Mouse (Mus musculus) embryonic facial prominence, embryonic 14.5 days (tissue): ENCODE results near the gene Gm20388. TPM values are rescaled to one million over a fixed set of nuclear protein-coding genes. Genes with fewer than 3 reads are reported as not detected.

Experiments used
- ATAC-seq: fragments of 200-750 bp; cut with Nextera tagmentation; 2 replicates; pipeline ENCODE4 v1.8.0; 2017; ENCODE audit warnings: low read depth, moderate number of reproducible peaks, moderate TSS enrichment
- DNase-seq: peaks from one replicate; pipeline ENCODE4 v3.0.0-alpha.2; 2015; ENCODE audit warnings: low spot score
- H3K27ac ChIP-seq: fragments of 300-500 bp; sonication (generic); replicated peaks from 2 replicates; pipeline ENCODE4 v1.5.1; 2014; ENCODE audit warnings: low read depth, mild to moderate bottlenecking, low read length, moderate library complexity
- H3K27me3 ChIP-seq: fragments of 300-500 bp; sonication (generic); replicated peaks from 2 replicates; pipeline ENCODE4 v1.6.1; 2014; ENCODE audit warnings: low read length; ENCODE audit not compliant: control insufficient read depth, insufficient read depth
- H3K36me3 ChIP-seq: fragments of 300-500 bp; sonication (generic); 2 replicates; pipeline ENCODE4 v1.6.1; 2014; ENCODE audit warnings: low read length, mixed read lengths; ENCODE audit not compliant: control insufficient read depth, insufficient read depth
- H3K4me1 ChIP-seq: fragments of 300-500 bp; sonication (generic); 2 replicates; pipeline ENCODE4 v1.6.1; 2014; ENCODE audit warnings: antibody characterized with exemption, low read length; ENCODE audit not compliant: control insufficient read depth, insufficient read depth
- H3K4me2 ChIP-seq: fragments of 300-500 bp; sonication (generic); 2 replicates; pipeline ENCODE4 v1.6.1; 2014; ENCODE audit warnings: low read depth, mild to moderate bottlenecking, low read length, moderate library complexity, mixed read lengths
- H3K4me3 ChIP-seq: fragments of 300-500 bp; sonication (generic); 2 replicates; pipeline ENCODE4 v1.5.1; 2014; ENCODE audit warnings: low read depth, mild to moderate bottlenecking, low read length
- H3K9ac ChIP-seq: fragments of 300-500 bp; sonication (generic); 2 replicates; pipeline ENCODE4 v1.6.1; 2014; ENCODE audit warnings: low read depth, mild to moderate bottlenecking, low read length, moderate library complexity, mixed read lengths
- H3K9me3 ChIP-seq: fragments of 300-500 bp; sonication (generic); 2 replicates; pipeline ENCODE4 v1.6.1; 2016; ENCODE audit warnings: low read length; ENCODE audit not compliant: control insufficient read depth
- WGBS: fragments of 180-500 bp; shearing (Covaris S2); extraction: QIAGEN DNeasy Blood & Tissue Kit; methylation state at CpG from one replicate; pipeline ENCODE4 v1.1.7; 2014; 5-methylcytosine and 5-hydroxymethylcytosine counted together
- polyA plus RNA-seq: library from polyadenylated mRNA; unstranded; fragments of >200 nt; fragmentation: Nextera tagmentation; extraction: Ambion mirVana; gene quantifications from 2 replicates; pipeline ENCODE4 v1.2.1, GENCODE M21; 2014

Gm20388 gene
- polyA plus RNA-seq, 1 experiment from 2014 or later, result not detected

- DNase-seq (no peak), ATAC-seq (no peak)
- Histone ChIP-seq H3K9ac (no peak overlapping the region), H3K4me2 (no peak overlapping the region), H3K4me1 (peaks cover 21% of the 10 kb centered on the region), H3K36me3 (no peaks in the 10 kb centered on the region), H3K27ac (no peak overlapping the region), H3K9me3 (no peaks in the 10 kb centered on the region), H3K27me3 (no peaks in the 10 kb centered on the region), H3K4me3 (no peak overlapping the region)
- 64% methylated on average over 10 of the region's 10 CpGs for WGBS
Measured at GRCm38 (mm10) chr8:120341124-120341523, 430.5 kb downstream of the Gm20388 start.

GRCm38 (mm10) chr8:120342847-120343548, 432.4 kb downstream of the Gm20388 start:
- WGBS, result 65% methylated on average over 7 of the region's 7 CpGs
- no peak overlapping the region for H3K4me2 ChIP-seq
- H3K9ac ChIP-seq, result no peak overlapping the region
- no peaks in the 10 kb centered on the region for H3K9me3 ChIP-seq
- peaks cover 19% of the 10 kb centered on the region for H3K4me1 ChIP-seq
- no peaks in the 10 kb centered on the region for H3K36me3 ChIP-seq
- H3K4me3 ChIP-seq, result no peak overlapping the region
- DNase-seq, result peak; percentile 50
- H3K27me3 ChIP-seq, result no peaks in the 10 kb centered on the region
- no peak overlapping the region for H3K27ac ChIP-seq
- ATAC-seq, result no peak

GRCm38 (mm10) chr8:120343582-120343981, 432.9 kb downstream of the Gm20388 start:
- WGBS, result 68% methylated on average over 11 of the region's 12 CpGs
- Histone ChIP-seq H3K4me3 (no peak overlapping the region), H3K27ac (no peak overlapping the region), H3K27me3 (no peaks in the 10 kb centered on the region), H3K9me3 (no peaks in the 10 kb centered on the region), H3K4me1 (peaks cover 19% of the 10 kb centered on the region), H3K36me3 (no peaks in the 10 kb centered on the region), H3K4me2 (no peak overlapping the region), H3K9ac (no peak overlapping the region)
- no peak for ATAC-seq
- no peak for DNase-seq

GRCm38 (mm10) chr8:120344166-120344565, 433.5 kb downstream of the Gm20388 start:
- no peak for ATAC-seq
- H3K9ac ChIP-seq, result no peak overlapping the region
- no peak overlapping the region for H3K4me3 ChIP-seq
- H3K4me1 ChIP-seq, result peaks cover 19% of the 10 kb centered on the region
- DNase-seq, result no peak
- WGBS, result 17% methylated on average over 4 of the region's 4 CpGs
- no peak overlapping the region for H3K4me2 ChIP-seq
- no peaks in the 10 kb centered on the region for H3K9me3 ChIP-seq
- no peak overlapping the region for H3K27ac ChIP-seq
- no peaks in the 10 kb centered on the region for H3K36me3 ChIP-seq
- no peaks in the 10 kb centered on the region for H3K27me3 ChIP-seq

GRCm38 (mm10) chr8:120344583-120344982, 433.9 kb downstream of the Gm20388 start:
- H3K4me3 ChIP-seq, result no peak overlapping the region
- H3K27ac ChIP-seq, result no peak overlapping the region
- H3K4me2 ChIP-seq, result no peak overlapping the region
- peaks cover 19% of the 10 kb centered on the region for H3K4me1 ChIP-seq
- no peak for ATAC-seq
- no peak for DNase-seq
- no peaks in the 10 kb centered on the region for H3K9me3 ChIP-seq
- no peaks in the 10 kb centered on the region for H3K27me3 ChIP-seq
- WGBS, result 29% methylated on average over 13 of the region's 13 CpGs
- no peaks in the 10 kb centered on the region for H3K36me3 ChIP-seq
- no peak overlapping the region for H3K9ac ChIP-seq

GRCm38 (mm10) chr8:120347734-120348341, 437.2 kb downstream of the Gm20388 start:
- Histone ChIP-seq H3K4me3 (no peak overlapping the region), H3K4me2 (no peak overlapping the region; the same call in 1 of the 2 replicates), H3K9me3 (no peaks in the 10 kb centered on the region), H3K9ac (0 out of 2 replicates have a peak overlapping the region, but pooled peaks have one; percentile 5), H3K36me3 (no peaks in the 10 kb centered on the region), H3K27ac (no peak overlapping the region), H3K27me3 (no peaks in the 10 kb centered on the region), H3K4me1 (peaks cover 25% of the 10 kb centered on the region)
- DNase-seq (no peak), ATAC-seq (peak; percentile 73)
- WGBS, result 53% methylated on average over 18 of the region's 21 CpGs

- no peak overlapping the region for H3K9ac ChIP-seq
- no peak overlapping the region for H3K4me3 ChIP-seq
- H3K4me1 ChIP-seq, result peaks cover 20% of the 10 kb centered on the region
- no peak overlapping the region for H3K27ac ChIP-seq
- H3K36me3 ChIP-seq, result no peaks in the 10 kb centered on the region
- 33% methylated on average over 11 of the region's 11 CpGs for WGBS
- DNase-seq (no peak), ATAC-seq (no peak)
- H3K9me3 ChIP-seq, result no peaks in the 10 kb centered on the region
- H3K4me2 ChIP-seq, result no peak overlapping the region
- no peaks in the 10 kb centered on the region for H3K27me3 ChIP-seq
Measured at GRCm38 (mm10) chr8:120348922-120349321, 438.3 kb downstream of the Gm20388 start.

- Histone ChIP-seq H3K36me3 (no peaks in the 10 kb centered on the region), H3K4me2 (no peak overlapping the region), H3K4me1 (peaks cover 15% of the 10 kb centered on the region), H3K27me3 (no peaks in the 10 kb centered on the region), H3K9ac (no peak overlapping the region), H3K4me3 (no peak overlapping the region), H3K9me3 (no peaks in the 10 kb centered on the region), H3K27ac (no peak overlapping the region)
- 56% methylated on average over 7 of the region's 7 CpGs for WGBS
- DNase-seq (no peak), ATAC-seq (no peak)
Measured at GRCm38 (mm10) chr8:120351332-120352071, 440.9 kb downstream of the Gm20388 start.
